Mouse (Mus musculus): ENCODE results near the gene Oxld1. TPM values are rescaled to one million over a fixed set of nuclear protein-coding genes. Genes with fewer than 3 reads are reported as not detected.
A peak's percentile ranks its signal among the peaks of the same experiment; 100 is the strongest.

The Oxld1 gene
- polyA plus RNA-seq, 1 experiment from 2014 or later = 23.2 TPM

- no peak for ATAC-seq (replicated peaks; ENCODE audit: extremely low read depth, insufficient read depth, low FRiP score)
- H3K9ac ChIP-seq (ENCODE audit: low read length) = no peak overlapping the region
- WGBS = 87% methylated on average over 2 of the region's 2 CpGs
- no peak overlapping the region for H3K4me3 ChIP-seq (ENCODE audit: low read length)
- H3K27me3 ChIP-seq (ENCODE audit: control insufficient read depth, insufficient read depth, low read length) = no peaks in the 10 kb centered on the region
- peaks cover 18% of the 10 kb centered on the region for H3K36me3 ChIP-seq (ENCODE audit: control insufficient read depth, insufficient read depth)
- no peak overlapping the region for H3K27ac ChIP-seq (ENCODE audit: low read length)
- no peak overlapping the region for H3K4me2 ChIP-seq (ENCODE audit: low read depth, low read length)
- H3K9me3 ChIP-seq (replicated peaks; ENCODE audit: control insufficient read depth, low read length) = no peaks in the 10 kb centered on the region
- peaks cover 24% of the 10 kb centered on the region for H3K4me1 ChIP-seq (ENCODE audit: control insufficient read depth, insufficient read depth, low read length)
Observed at GRCm38 (mm10) chr11:120463536-120463935, 5.7 kb upstream of the Oxld1 start.

GRCm38 (mm10) chr11:120458847-120459597, 1.2 kb upstream of the Oxld1 start:
- Histone ChIP-seq H3K9me3 (replicated peaks; ENCODE audit: control insufficient read depth, low read length) (no peaks in the 10 kb centered on the region), H3K4me1 (ENCODE audit: control insufficient read depth, insufficient read depth, low read length) (peaks cover 12% of the 10 kb centered on the region), H3K36me3 (ENCODE audit: control insufficient read depth, insufficient read depth) (peaks cover 15% of the 10 kb centered on the region), H3K27ac (ENCODE audit: low read length) (no peak overlapping the region; the same call in 1 of the 2 replicates), H3K27me3 (ENCODE audit: control insufficient read depth, insufficient read depth, low read length) (no peaks in the 10 kb centered on the region), H3K4me2 (ENCODE audit: low read depth, low read length) (peak overlapping the region; percentile 97), H3K4me3 (ENCODE audit: low read length) (peak overlapping the region; percentile 95), H3K9ac (ENCODE audit: low read length) (peak overlapping the region; percentile 99)
- ATAC-seq (replicated peaks; ENCODE audit: extremely low read depth, insufficient read depth, low FRiP score) = no peak
- WGBS = 68% methylated on average over 6 of the region's 6 CpGs

GRCm38 (mm10) chr11:120457370-120457769, 498 bp downstream of the Oxld1 start:
- peak overlapping the region; percentile 99 for H3K9ac ChIP-seq (ENCODE audit: low read length)
- peaks cover 15% of the 10 kb centered on the region for H3K36me3 ChIP-seq (ENCODE audit: control insufficient read depth, insufficient read depth)
- peak overlapping the region; percentile 96 for H3K27ac ChIP-seq (ENCODE audit: low read length)
- no peaks in the 10 kb centered on the region for H3K9me3 ChIP-seq (replicated peaks; ENCODE audit: control insufficient read depth, low read length)
- H3K27me3 ChIP-seq (ENCODE audit: control insufficient read depth, insufficient read depth, low read length) = no peaks in the 10 kb centered on the region
- H3K4me2 ChIP-seq (ENCODE audit: low read depth, low read length) = peak overlapping the region; percentile 97
- H3K4me3 ChIP-seq (ENCODE audit: low read length) = peak overlapping the region; percentile 95
- peaks cover 12% of the 10 kb centered on the region for H3K4me1 ChIP-seq (ENCODE audit: control insufficient read depth, insufficient read depth, low read length)
- ATAC-seq (replicated peaks; ENCODE audit: extremely low read depth, insufficient read depth, low FRiP score) = peak; percentile 5; the same call in 1 of the 2 replicates
- 16% methylated on average over 14 of the region's 14 CpGs for WGBS

GRCm38 (mm10) chr11:120455413-120455812, 2.5 kb downstream of the Oxld1 start:
- WGBS = 92% methylated on average over 7 of the region's 7 CpGs
- ATAC-seq (replicated peaks; ENCODE audit: extremely low read depth, insufficient read depth, low FRiP score) = no peak
- H3K4me3 ChIP-seq (ENCODE audit: low read length) = no peak overlapping the region

GRCm38 (mm10) chr11:120454965-120455364, 2.9 kb downstream of the Oxld1 start:
- Histone ChIP-seq H3K4me1 (ENCODE audit: control insufficient read depth, insufficient read depth, low read length) (peaks cover 12% of the 10 kb centered on the region), H3K9ac (ENCODE audit: low read length) (no peak overlapping the region), H3K36me3 (ENCODE audit: control insufficient read depth, insufficient read depth) (peaks cover 2% of the 10 kb centered on the region; the same call in 1 of the 2 replicates), H3K4me2 (ENCODE audit: low read depth, low read length) (no peak overlapping the region), H3K27ac (ENCODE audit: low read length) (no peak overlapping the region), H3K4me3 (ENCODE audit: low read length) (no peak overlapping the region), H3K27me3 (ENCODE audit: control insufficient read depth, insufficient read depth, low read length) (no peaks in the 10 kb centered on the region), H3K9me3 (replicated peaks; ENCODE audit: control insufficient read depth, low read length) (no peaks in the 10 kb centered on the region)
- WGBS = 91% methylated on average over 4 of the region's 4 CpGs
- ATAC-seq (replicated peaks; ENCODE audit: extremely low read depth, insufficient read depth, low FRiP score) = no peak

More at GRCm38 (mm10) chr11:120455413-120455812, 2.5 kb downstream of the Oxld1 start:
- Histone ChIP-seq H3K4me1 (ENCODE audit: control insufficient read depth, insufficient read depth, low read length) (peaks cover 12% of the 10 kb centered on the region), H3K9ac (ENCODE audit: low read length) (no peak overlapping the region), H3K27ac (ENCODE audit: low read length) (no peak overlapping the region), H3K4me2 (ENCODE audit: low read depth, low read length) (no peak overlapping the region), H3K27me3 (ENCODE audit: control insufficient read depth, insufficient read depth, low read length) (no peaks in the 10 kb centered on the region), H3K36me3 (ENCODE audit: control insufficient read depth, insufficient read depth) (peaks cover 2% of the 10 kb centered on the region; the same call in 1 of the 2 replicates), H3K9me3 (replicated peaks; ENCODE audit: control insufficient read depth, low read length) (no peaks in the 10 kb centered on the region)

- no peak within 1 kb of the TSS for H3K9ac ChIP-seq (ENCODE audit: low read length)
- H3K27me3 ChIP-seq (ENCODE audit: control insufficient read depth, insufficient read depth, low read length) = no peaks in the 10 kb centered on the region
- H3K36me3 ChIP-seq (ENCODE audit: control insufficient read depth, insufficient read depth) = no peaks in the 10 kb centered on the region
- no peak within 1 kb of the TSS for H3K4me3 ChIP-seq (ENCODE audit: low read length)
- no peak within 1 kb of the TSS for H3K4me2 ChIP-seq (ENCODE audit: low read depth, low read length)
- ATAC-seq (replicated peaks; ENCODE audit: extremely low read depth, insufficient read depth, low FRiP score) = no peak
- 80% methylated on average over 4 of the region's 4 CpGs for WGBS
- peaks cover 5% of the 10 kb centered on the region for H3K4me1 ChIP-seq (ENCODE audit: control insufficient read depth, insufficient read depth, low read length)
- no peaks in the 10 kb centered on the region for H3K9me3 ChIP-seq (replicated peaks; ENCODE audit: control insufficient read depth, low read length)
- H3K27ac ChIP-seq (ENCODE audit: low read length) = no peak within 1 kb of the TSS
Observed at GRCm38 (mm10) chr11:120453306-120453705, 4.6 kb downstream of the Oxld1 start, which contains the start of gene Pde6g. TSS of gene Pde6g (minus strand) at chr11:120453500.

- Histone ChIP-seq H3K9me3 (replicated peaks; ENCODE audit: control insufficient read depth, low read length) (no peaks in the 10 kb centered on the region), H3K4me1 (ENCODE audit: control insufficient read depth, insufficient read depth, low read length) (peaks cover 5% of the 10 kb centered on the region), H3K27me3 (ENCODE audit: control insufficient read depth, insufficient read depth, low read length) (no peaks in the 10 kb centered on the region), H3K4me2 (ENCODE audit: low read depth, low read length) (no peak overlapping the region), H3K9ac (ENCODE audit: low read length) (no peak overlapping the region), H3K36me3 (ENCODE audit: control insufficient read depth, insufficient read depth) (no peaks in the 10 kb centered on the region), H3K27ac (ENCODE audit: low read length) (no peak overlapping the region), H3K4me3 (ENCODE audit: low read length) (no peak overlapping the region)
- ATAC-seq (replicated peaks; ENCODE audit: extremely low read depth, insufficient read depth, low FRiP score) = no peak
- 46% methylated on average over 3 of the region's 3 CpGs for WGBS
Observed at GRCm38 (mm10) chr11:120452246-120452645, 5.6 kb downstream of the Oxld1 start.

GRCm38 (mm10) chr11:120447179-120447578, 10.7 kb downstream of the Oxld1 start:
- Histone ChIP-seq H3K9me3 (replicated peaks; ENCODE audit: control insufficient read depth, low read length) (no peaks in the 10 kb centered on the region), H3K27me3 (ENCODE audit: control insufficient read depth, insufficient read depth, low read length) (no peaks in the 10 kb centered on the region), H3K27ac (ENCODE audit: low read length) (no peak overlapping the region), H3K36me3 (ENCODE audit: control insufficient read depth, insufficient read depth) (no peaks in the 10 kb centered on the region), H3K9ac (ENCODE audit: low read length) (no peak overlapping the region), H3K4me3 (ENCODE audit: low read length) (no peak overlapping the region), H3K4me2 (ENCODE audit: low read depth, low read length) (no peak overlapping the region), H3K4me1 (ENCODE audit: control insufficient read depth, insufficient read depth, low read length) (no peaks in the 10 kb centered on the region)
- WGBS = 78% methylated on average over 7 of the region's 7 CpGs
- no peak for ATAC-seq (replicated peaks; ENCODE audit: extremely low read depth, insufficient read depth, low FRiP score)

GRCm38 (mm10) chr11:120445475-120445874, 12.4 kb downstream of the Oxld1 start:
- Histone ChIP-seq H3K27me3 (ENCODE audit: control insufficient read depth, insufficient read depth, low read length) (no peaks in the 10 kb centered on the region), H3K9ac (ENCODE audit: low read length) (no peak overlapping the region), H3K4me3 (ENCODE audit: low read length) (no peak overlapping the region), H3K9me3 (replicated peaks; ENCODE audit: control insufficient read depth, low read length) (no peaks in the 10 kb centered on the region), H3K36me3 (ENCODE audit: control insufficient read depth, insufficient read depth) (no peaks in the 10 kb centered on the region), H3K27ac (ENCODE audit: low read length) (no peak overlapping the region), H3K4me1 (ENCODE audit: control insufficient read depth, insufficient read depth, low read length) (no peaks in the 10 kb centered on the region), H3K4me2 (ENCODE audit: low read depth, low read length) (no peak overlapping the region)
- 50% methylated on average over 3 of the region's 3 CpGs for WGBS
- ATAC-seq (replicated peaks; ENCODE audit: extremely low read depth, insufficient read depth, low FRiP score) = no peak
